Mouse (Mus musculus) CH12.LX (cell line): ENCODE results near the gene Slc15a3. TPM values are rescaled to one million over a fixed set of nuclear protein-coding genes. Genes with fewer than 3 reads are reported as not detected.

Source experiments
- DNase-seq: peaks from one replicate; pipeline ENCODE4 v3.0.0-alpha.2; 2013; ENCODE audit errors: extremely low read depth
- H3K27ac ChIP-seq: 2 replicates; pipeline ENCODE4 v1.5.1; 2012; ENCODE audit warnings: low read depth, mild to moderate bottlenecking, control low read depth, moderate library complexity; ENCODE audit not compliant: insufficient read depth
- H3K27me3 ChIP-seq: replicated peaks from 2 replicates; pipeline ENCODE3; 2012; ENCODE audit warnings: inconsistent platforms
- H3K36me3 ChIP-seq, 2 experiments: replicated peaks in 1 of 2; 2 replicates each; pipeline versions ENCODE3 to v1.6.1; 2012; ENCODE audit warnings: inconsistent platforms in 1 of 2, low read length in 1 of 2, mild to moderate bottlenecking in 1 of 2, mixed read lengths in 1 of 2, moderate library complexity in 1 of 2; ENCODE audit not compliant: control insufficient read depth in 1 of 2, insufficient read depth in 1 of 2
- H3K4me1 ChIP-seq, 2 experiments: 2 replicates each; pipeline ENCODE4 v1.6.1; 2012; ENCODE audit warnings: inconsistent platforms in 1 of 2, moderate library complexity in 1 of 2; ENCODE audit not compliant: insufficient read depth in 2 of 2, control insufficient read depth in 1 of 2
- H3K4me2 ChIP-seq: 2 replicates; pipeline ENCODE4 v1.6.1; 2012; ENCODE audit warnings: low read depth, mild to moderate bottlenecking, control low read depth; ENCODE audit not compliant: poor library complexity, insufficient read depth, severe bottlenecking
- H3K4me3 ChIP-seq, 3 experiments: fragments of 150-350 bp in 1 of 3; sonication (generic) in 1 of 3; replicated peaks in 1 of 3; 2 replicates each; pipeline versions ENCODE3 to v1.5.1; 2011 to 2012; ENCODE audit warnings: low read depth in 2 of 3, low read length in 2 of 3, mild to moderate bottlenecking in 2 of 3, moderate library complexity in 2 of 3, control low read depth in 1 of 3, improper control_type of control experiment in 1 of 3, inconsistent platforms in 1 of 3, mixed read lengths in 1 of 3; ENCODE audit not compliant: poor library complexity in 1 of 3
- H3K79me2 ChIP-seq: replicated peaks from 2 replicates; pipeline ENCODE4 v1.6.1; 2012; ENCODE audit warnings: mild to moderate bottlenecking, moderate library complexity; ENCODE audit not compliant: control insufficient read depth, poor library complexity, insufficient read depth, severe bottlenecking; ENCODE audit errors: extremely low read depth
- H3K9ac ChIP-seq: 2 replicates; pipeline ENCODE4 v1.6.1; 2012; ENCODE audit warnings: low read depth, mild to moderate bottlenecking, control low read depth, moderate library complexity; ENCODE audit not compliant: insufficient read depth
- H3K9me3 ChIP-seq: replicated peaks from 2 replicates; pipeline ENCODE3; 2012; ENCODE audit warnings: low read length, inconsistent platforms, mixed read lengths
- BHLHE40 ChIP-seq: IDR thresholded peaks from 2 replicates; pipeline ENCODE4 v1.6.1; 2011; ENCODE audit warnings: mild to moderate bottlenecking, low read depth, low read length, improper control_type of control experiment
- CHD1 ChIP-seq: IDR thresholded peaks from 2 replicates; pipeline ENCODE4 v1.6.1; 2012; ENCODE audit warnings: low read depth, low read length, improper control_type of control experiment, inconsistent platforms
- CHD2 ChIP-seq: IDR thresholded peaks from 2 replicates; pipeline ENCODE4 v1.6.1; 2011; ENCODE audit warnings: low read length, improper control_type of control experiment
- CTCF ChIP-seq, 2 experiments: IDR thresholded peaks in 1 of 2; conservative IDR thresholded peaks in 1 of 2; 2 replicates each; pipeline ENCODE4 v1.5.1; 2011 to 2012; ENCODE audit warnings: low read depth in 2 of 2, low read length in 2 of 2, improper control_type of control experiment in 1 of 2, inconsistent platforms in 1 of 2, mild to moderate bottlenecking in 1 of 2, moderate library complexity in 1 of 2
- E2F4 ChIP-seq: IDR thresholded peaks from 2 replicates; pipeline ENCODE4 v1.6.1; 2011; ENCODE audit warnings: low read depth, low read length, improper control_type of control experiment; ENCODE audit not compliant: insufficient replicate concordance
- ELF1 ChIP-seq: IDR thresholded peaks from 2 replicates; pipeline ENCODE4 v1.6.1; 2014; ENCODE audit warnings: low read depth, mild to moderate bottlenecking, inconsistent platforms, low read length, improper control_type of control experiment
- GABPA ChIP-seq: IDR thresholded peaks from 2 replicates; pipeline ENCODE4 v1.6.1; 2012; ENCODE audit warnings: low read depth, low read length, improper control_type of control experiment, inconsistent platforms; ENCODE audit not compliant: insufficient replicate concordance
- HCFC1 ChIP-seq: IDR thresholded peaks from 2 replicates; pipeline ENCODE4 v1.6.1; 2012; ENCODE audit warnings: low read depth, mild to moderate bottlenecking, inconsistent platforms, low read length, improper control_type of control experiment
- JUN ChIP-seq: IDR thresholded peaks from 2 replicates; pipeline ENCODE4 v1.6.1; 2011; ENCODE audit warnings: low read depth, mild to moderate bottlenecking, low read length, improper control_type of control experiment, moderate library complexity; ENCODE audit not compliant: insufficient read depth
- KAT2A ChIP-seq: IDR thresholded peaks from 2 replicates; pipeline ENCODE4 v1.6.1; 2012; ENCODE audit warnings: low read length, improper control_type of control experiment, inconsistent platforms; ENCODE audit not compliant: insufficient replicate concordance
- MEF2A ChIP-seq: IDR thresholded peaks from 2 replicates; pipeline ENCODE4 v1.6.1; 2014; ENCODE audit warnings: low read depth, mild to moderate bottlenecking, inconsistent platforms, low read length, improper control_type of control experiment, borderline replicate concordance
- MYC ChIP-seq: IDR thresholded peaks from 2 replicates; pipeline ENCODE4 v1.6.1; 2011; ENCODE audit warnings: low read depth, mild to moderate bottlenecking, improper control_type of control experiment, low read length
- NELFE ChIP-seq: IDR thresholded peaks from 2 replicates; pipeline ENCODE4 v1.6.1; 2011; ENCODE audit warnings: low read depth, low read length, improper control_type of control experiment
- PAX5 ChIP-seq: IDR thresholded peaks from 2 replicates; pipeline ENCODE4 v1.6.1; 2012; ENCODE audit warnings: low read length, inconsistent platforms, mixed read lengths
- POLR2A ChIP-seq: IDR thresholded peaks from 2 replicates; pipeline ENCODE4 v1.6.1; 2011; ENCODE audit warnings: low read depth, mild to moderate bottlenecking, improper control_type of control experiment, low read length
- POLR2AphosphoS2 ChIP-seq: IDR thresholded peaks from 2 replicates; pipeline ENCODE4 v1.6.1; 2011; ENCODE audit warnings: low read depth, low read length, improper control_type of control experiment
- RCOR1 ChIP-seq: conservative IDR thresholded peaks from 2 replicates; pipeline ENCODE4 v1.6.1; 2012; ENCODE audit warnings: low read depth, mild to moderate bottlenecking, inconsistent platforms, low read length, improper control_type of control experiment
- SMC3 ChIP-seq: IDR thresholded peaks from 2 replicates; pipeline ENCODE4 v1.6.1; 2011; ENCODE audit warnings: low read depth, low read length, improper control_type of control experiment
- TBP ChIP-seq: conservative IDR thresholded peaks from 2 replicates; pipeline ENCODE4 v1.6.1; 2011; ENCODE audit warnings: low read depth, low read length, improper control_type of control experiment
- TCF12 ChIP-seq: IDR thresholded peaks from 2 replicates; pipeline ENCODE4 v1.6.1; 2014; ENCODE audit warnings: low read depth, mild to moderate bottlenecking, inconsistent platforms, low read length, improper control_type of control experiment
- ZC3H11A ChIP-seq: IDR thresholded peaks from 2 replicates; pipeline ENCODE4 v1.6.1; 2012; ENCODE audit warnings: low read depth, mild to moderate bottlenecking, inconsistent platforms, low read length, improper control_type of control experiment
- ZMIZ1 ChIP-seq: IDR thresholded peaks from 2 replicates; pipeline ENCODE4 v1.6.1; 2012; ENCODE audit warnings: low read depth, mild to moderate bottlenecking, inconsistent platforms, low read length, improper control_type of control experiment
- ZNF384 ChIP-seq: IDR thresholded peaks from 2 replicates; pipeline ENCODE4 v1.6.1; 2012; ENCODE audit warnings: low read depth, low read length, improper control_type of control experiment, inconsistent platforms
- dilution Hi-C: fragments of 300-500 bp; cut with MboI; formaldehyde crosslinking; loops from 2 replicates; pipeline ENCODE4 v1.14.3; 2020; ENCODE audit warnings: low sequenced_read_pairs; ENCODE audit not compliant: extremely low pct_unique_long_range_greater_than_20kb, extremely low pct_ligation_motif_present
- in situ Hi-C: fragments of 300-500 bp; cut with MboI; formaldehyde crosslinking; loops from 3 replicates; pipeline ENCODE4 v1.14.3; 2019; ENCODE audit warnings: low sequenced_read_pairs, low pct_ligation_motif_present, low pct_unique_long_range_greater_than_20kb, mixed read lengths
- polyA plus RNA-seq: library from polyadenylated mRNA; unstranded; fragments of >175 nt; gene quantifications from 2 replicates; pipeline ENCODE4 v1.2.1, GENCODE M21; 2012; ENCODE audit warnings: low read depth; ENCODE audit not compliant: insufficient read length
- total RNA-seq, 2 experiments: library from RNA; depleted of rRNA; stranded (reverse); fragments of 300-350 nt in 1 of 2; fragments of >200 nt in 1 of 2; gene quantifications; 2 replicates each; pipeline ENCODE4 v1.2.3; 2012 to 2014

Gene Slc15a3
- total and polyA plus RNA-seq, 3 experiments, result 84.5 to 219 (median 94.3) TPM

DNA sequence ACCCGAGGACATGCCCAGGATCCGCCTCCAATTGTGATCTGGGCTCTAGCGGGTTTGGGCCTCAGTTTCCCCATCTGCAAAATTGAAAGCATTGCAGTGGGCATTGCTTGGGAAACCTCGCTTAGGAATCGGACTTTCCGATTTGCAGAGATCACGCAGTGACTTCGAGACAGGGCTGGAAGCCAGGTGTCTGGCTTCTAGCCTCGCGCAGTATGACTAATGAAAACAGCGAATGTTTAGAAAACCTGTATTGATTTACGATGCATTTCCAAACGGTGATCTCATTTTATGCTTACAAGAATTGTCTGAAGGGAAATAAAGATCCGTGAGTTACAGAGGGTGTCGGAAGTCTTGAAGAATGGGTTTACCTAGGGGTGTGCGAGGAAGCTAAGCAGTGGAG is 56.2 kb downstream of the Slc15a3 start:
- dilution Hi-C loops (no loop called here), in situ Hi-C loops (no loop called here)
- Histone ChIP-seq H3K9ac (peak overlapping the region; percentile 85), H3K9me3 (peaks cover 5% of the 10 kb centered on the region)
- DNase-seq, result no peak
- no peak for TF ChIP-seq E2F4
- TF ChIP-seq CHD1, result 0 out of 2 replicates have a peak, but pooled peaks have one; percentile 25
- no peak for TF ChIP-seq HCFC1
- TF ChIP-seq BHLHE40, result no peak
- no peak for TF ChIP-seq ELF1
- no peak for TF ChIP-seq CHD2
- TF ChIP-seq JUN, result no peak
- TF ChIP-seq, all 38 proteins: peak for 1
- Histone ChIP-seq H3K4me2 (peak overlapping the region; percentile 93), H3K27ac (no peak overlapping the region), H3K4me1 (peaks cover 6 to 18% of the 10 kb centered on the region in 2 experiments; a peak in 3 of 4 replicates), H3K36me3 (peaks cover 35 to 40% of the 10 kb centered on the region in 2 experiments), H3K27me3 (no peaks in the 10 kb centered on the region), H3K4me3 (peak overlapping the region; percentile 91 to 98 (median 92)), H3K79me2 (peaks cover 39% of the 10 kb centered on the region)

DNA sequence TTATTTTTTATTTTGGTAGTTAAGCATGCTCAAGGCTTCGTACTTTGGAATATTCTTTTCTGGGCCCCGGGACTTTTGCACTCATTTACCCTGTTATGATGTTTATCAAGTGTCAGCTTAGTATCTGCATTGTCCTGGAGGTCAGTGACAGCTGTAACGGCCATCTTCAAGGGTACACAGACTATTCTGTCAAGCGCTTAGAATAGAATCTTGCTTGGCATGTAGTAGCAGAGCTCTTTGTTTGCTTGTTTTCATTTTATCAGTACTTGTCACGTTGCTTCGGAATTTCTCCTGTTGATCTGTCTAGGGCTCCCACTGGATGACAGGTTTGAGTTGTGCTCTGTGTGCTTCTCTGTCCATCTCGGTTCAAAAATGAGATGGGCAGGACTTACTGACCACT is 57.3 kb downstream of the Slc15a3 start:
- Histone ChIP-seq H3K4me2 (peak overlapping the region; percentile 93), H3K9me3 (peaks cover 5% of the 10 kb centered on the region), H3K4me1 (peaks cover 6 to 18% of the 10 kb centered on the region in 2 experiments; a peak in 3 of 4 replicates), H3K36me3 (peaks cover 47 to 51% of the 10 kb centered on the region in 2 experiments), H3K27ac (no peak overlapping the region), H3K79me2 (peaks cover 39% of the 10 kb centered on the region), H3K27me3 (no peaks in the 10 kb centered on the region), H3K4me3 (no peak overlapping the region), H3K9ac (peak overlapping the region; percentile 85)
- DNase-seq, result no peak
- dilution Hi-C loops (no loop called here), in situ Hi-C loops (no loop called here)
- TF ChIP-seq CHD1 (no peak), POLR2AphosphoS2 (no peak), CTCF (conservative IDR thresholded peaks at IDR 0.05 in 1 of 2, IDR thresholded peaks at IDR 0.05 in 1 of 2; ENCODE audit: low read depth in 2 of 2, low read length in 2 of 2) (no peak), JUN (no peak), TCF12 (no peak), ELF1 (no peak), SMC3 (no peak), KAT2A (no peak), BHLHE40 (no peak), ZMIZ1 (no peak)

GRCm38 (mm10) chr19:10897491-10897890 is 58.0 kb downstream of the Slc15a3 start:
- H3K9me3 ChIP-seq, result peaks cover 5% of the 10 kb centered on the region
- H3K4me2 ChIP-seq, result no peak overlapping the region
- TF ChIP-seq KAT2A (no peak), PAX5 (no peak), ZNF384 (no peak), TBP (no peak), MYC (no peak), MEF2A (no peak), CTCF (conservative IDR thresholded peaks at IDR 0.05 in 1 of 2, IDR thresholded peaks at IDR 0.05 in 1 of 2; ENCODE audit: low read depth in 2 of 2, low read length in 2 of 2) (no peak), RCOR1 (no peak), POLR2A (no peak), ZC3H11A (no peak), NELFE (no peak), GABPA (no peak), CHD1 (no peak)
- DNase-seq, result no peak
- H3K27ac ChIP-seq, result no peak overlapping the region
- H3K36me3 ChIP-seq, result peaks cover 53 to 58% of the 10 kb centered on the region in 2 experiments
- dilution Hi-C loops (no loop called here), in situ Hi-C loops (no loop called here)
- peaks cover 6 to 18% of the 10 kb centered on the region in 2 experiments; a peak in 3 of 4 replicates for H3K4me1 ChIP-seq
- H3K79me2 ChIP-seq, result peaks cover 39% of the 10 kb centered on the region
- H3K9ac ChIP-seq, result no peak overlapping the region
- H3K4me3 ChIP-seq, result no peak overlapping the region
- H3K27me3 ChIP-seq, result no peaks in the 10 kb centered on the region
